Mouse (Mus musculus) lung, adult 10 weeks (tissue): ENCODE measurements around the gene Dab1. TPM values are rescaled to one million over a fixed set of nuclear protein-coding genes. Genes with fewer than 3 reads are reported as not detected.

ENCODE experiments used
- polyA plus RNA-seq: library from polyadenylated mRNA; stranded (reverse); fragments of 350-450 nt; fragmentation: Illumina TruSeq; extraction: RNeasy Lipid Tissue Mini Kit (QIAGEN cat#74804); gene quantifications from one replicate; pipeline ENCODE4 v1.2.3, GENCODE M21; 2014; ENCODE audit warnings: low read depth, low replicate concordance; ENCODE audit not compliant: insufficient read depth

The Dab1 gene
- polyA plus RNA-seq, result not detected

GRCm38 (mm10) chr4:103619321-103619945 lies at the start of gene Dab1:
Gene Dab1, plus strand, starts transcription at chr4:103619359.

DNA sequence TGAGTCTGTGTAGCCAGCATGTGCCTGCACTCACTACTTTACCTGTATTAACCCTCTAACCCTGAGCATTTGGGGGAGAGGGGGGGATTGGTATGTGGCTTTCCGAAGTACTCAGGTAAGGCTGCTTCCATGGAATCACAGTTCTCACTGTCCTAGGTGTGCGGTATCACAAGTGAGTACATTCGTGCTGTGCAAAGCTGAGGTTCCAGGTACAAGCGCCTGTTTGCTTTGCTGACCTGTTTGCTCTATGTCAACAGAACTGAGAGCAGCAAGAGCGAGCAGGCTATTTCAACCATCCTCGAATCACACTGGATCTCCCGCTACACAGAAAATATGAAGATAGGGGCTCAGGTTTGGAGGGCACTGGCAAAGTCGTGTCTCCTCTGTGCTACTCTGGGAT lies 1146.9 kb downstream of the Dab1 start, which contains the start of gene C8b:
Gene C8b (plus strand): TSS at position 253 of the 400 bp plus-strand sequence.

